Mouse (Mus musculus) heart, embryonic 13.5 days (tissue): Measurements from ENCODE around the gene Mob2. TPM values are rescaled to one million over a fixed set of nuclear protein-coding genes. Genes with fewer than 3 reads are reported as not detected.

Experiments used
- ATAC-seq: fragments of 200-750 bp; cut with Nextera tagmentation; 2 replicates; pipeline ENCODE4 v1.8.0; 2017; ENCODE audit warnings: moderate TSS enrichment; ENCODE audit not compliant: insufficient number of reproducible peaks, low FRiP score, low TSS enrichment; ENCODE audit errors: extremely low read depth
- H3K27ac ChIP-seq: fragments of 300-500 bp; sonication (generic); replicated peaks from 2 replicates; pipeline ENCODE4 v1.5.1; 2015; ENCODE audit warnings: moderate library complexity, mild to moderate bottlenecking, inconsistent platforms
- H3K27me3 ChIP-seq: fragments of 300-500 bp; sonication (generic); replicated peaks from 2 replicates; pipeline ENCODE4 v1.6.1; 2015; ENCODE audit warnings: mild to moderate bottlenecking, inconsistent platforms
- H3K36me3 ChIP-seq: fragments of 300-500 bp; sonication (generic); 2 replicates; pipeline ENCODE4 v1.6.1; 2015; ENCODE audit warnings: mild to moderate bottlenecking, inconsistent platforms
- H3K4me1 ChIP-seq: fragments of 300-500 bp; sonication (generic); 2 replicates; pipeline ENCODE4 v1.6.1; 2015; ENCODE audit warnings: inconsistent platforms
- H3K4me2 ChIP-seq: fragments of 300-500 bp; sonication (generic); 2 replicates; pipeline ENCODE4 v1.6.1; 2015; ENCODE audit warnings: inconsistent platforms, mild to moderate bottlenecking, moderate library complexity
- H3K4me3 ChIP-seq: fragments of 300-500 bp; sonication (generic); 2 replicates; pipeline ENCODE4 v1.5.1; 2015; ENCODE audit warnings: moderate library complexity, mild to moderate bottlenecking, inconsistent platforms
- H3K9ac ChIP-seq: fragments of 300-500 bp; sonication (generic); 2 replicates; pipeline ENCODE4 v1.6.1; 2015; ENCODE audit warnings: inconsistent platforms, mild to moderate bottlenecking, moderate library complexity
- H3K9me3 ChIP-seq: fragments of 300-500 bp; sonication (generic); 2 replicates; pipeline ENCODE4 v1.6.1; 2016; ENCODE audit warnings: inconsistent platforms
- WGBS: fragments of 180-500 bp; shearing (Covaris S2); methylation state at CpG from one replicate; pipeline ENCODE4 v1.1.7; 2015; ENCODE audit warnings: mixed read lengths; 5-methylcytosine and 5-hydroxymethylcytosine counted together
- polyA plus RNA-seq: library from polyadenylated mRNA; unstranded; fragments of >200 nt; fragmentation: Nextera tagmentation; extraction: Ambion mirVana; gene quantifications from 2 replicates; pipeline ENCODE4 v1.2.1, GENCODE M21; 2015

Mob2 gene
- polyA plus RNA-seq, 1 experiment from 2014 or later: 42.8 TPM

- Histone ChIP-seq H3K4me2 (no peak overlapping the region), H3K9ac (no peak overlapping the region), H3K9me3 (no peaks in the 10 kb centered on the region), H3K4me1 (peaks cover 19% of the 10 kb centered on the region), H3K27ac (no peak overlapping the region), H3K27me3 (no peaks in the 10 kb centered on the region), H3K36me3 (peaks cover 33% of the 10 kb centered on the region; the same call in 1 of the 2 replicates), H3K4me3 (no peak overlapping the region)
- ATAC-seq: no peak
Observed at GRCm38 (mm10) chr7:142050536-142050935, 10.3 kb downstream of the Mob2 start.

GRCm38 (mm10) chr7:142045932-142046331, 14.9 kb downstream of the Mob2 start:
- Histone ChIP-seq H3K36me3 (peaks cover 16% of the 10 kb centered on the region; the same call in 1 of the 2 replicates), H3K4me1 (peaks cover 44% of the 10 kb centered on the region), H3K4me2 (no peak overlapping the region), H3K9ac (no peak overlapping the region), H3K27me3 (no peaks in the 10 kb centered on the region), H3K9me3 (no peaks in the 10 kb centered on the region), H3K27ac (no peak overlapping the region), H3K4me3 (no peak overlapping the region)
- WGBS: 76% methylated on average over 1 of the region's 1 CpGs
- ATAC-seq: no peak

- Histone ChIP-seq H3K9ac (no peak overlapping the region), H3K4me2 (no peak overlapping the region), H3K36me3 (peaks cover 16% of the 10 kb centered on the region; the same call in 1 of the 2 replicates), H3K27me3 (no peaks in the 10 kb centered on the region), H3K27ac (no peak overlapping the region), H3K4me1 (peaks cover 43% of the 10 kb centered on the region), H3K9me3 (no peaks in the 10 kb centered on the region), H3K4me3 (no peak overlapping the region)
- ATAC-seq: no peak
- 71% methylated on average over 2 of the region's 2 CpGs for WGBS
Observed at GRCm38 (mm10) chr7:142045344-142045743, 15.5 kb downstream of the Mob2 start.

- Histone ChIP-seq H3K9ac (no peak overlapping the region), H3K9me3 (no peaks in the 10 kb centered on the region), H3K36me3 (no peaks in the 10 kb centered on the region), H3K4me1 (peaks cover 61% of the 10 kb centered on the region), H3K27me3 (no peaks in the 10 kb centered on the region), H3K4me2 (no peak overlapping the region), H3K4me3 (no peak overlapping the region), H3K27ac (no peak overlapping the region)
- 76% methylated on average over 3 of the region's 3 CpGs for WGBS
- ATAC-seq: no peak
Observed at GRCm38 (mm10) chr7:142040756-142041155, 20.1 kb downstream of the Mob2 start.

GRCm38 (mm10) chr7:142037553-142038170, 23.2 kb downstream of the Mob2 start:
- H3K4me2 ChIP-seq: no peak overlapping the region
- H3K27me3 ChIP-seq: no peaks in the 10 kb centered on the region
- no peak overlapping the region for H3K9ac ChIP-seq
- no peaks in the 10 kb centered on the region for H3K9me3 ChIP-seq
- peaks cover 62% of the 10 kb centered on the region for H3K4me1 ChIP-seq
- 0 out of 2 replicates have a peak, but pooled peaks cover 3% of the 10 kb centered on the region for H3K36me3 ChIP-seq
- 74% methylated on average over 4 of the region's 4 CpGs for WGBS
- H3K4me3 ChIP-seq: no peak overlapping the region
- no peak overlapping the region for H3K27ac ChIP-seq
- no peak; the same call in 1 of the 2 replicates for ATAC-seq

- H3K4me2 ChIP-seq: no peak overlapping the region
- no peak overlapping the region for H3K27ac ChIP-seq
- H3K36me3 ChIP-seq: 0 out of 2 replicates have a peak, but pooled peaks cover 3% of the 10 kb centered on the region
- H3K9ac ChIP-seq: no peak overlapping the region
- H3K4me1 ChIP-seq: peaks cover 47% of the 10 kb centered on the region
- no peak for ATAC-seq
- H3K4me3 ChIP-seq: no peak overlapping the region
- no peaks in the 10 kb centered on the region for H3K9me3 ChIP-seq
- 52% methylated on average over 2 of the region's 2 CpGs for WGBS
- no peaks in the 10 kb centered on the region for H3K27me3 ChIP-seq
Observed at GRCm38 (mm10) chr7:142035048-142035811, 25.6 kb downstream of the Mob2 start.

- Histone ChIP-seq H3K4me3 (no peak overlapping the region), H3K36me3 (0 out of 2 replicates have a peak, but pooled peaks cover 3% of the 10 kb centered on the region), H3K9me3 (no peaks in the 10 kb centered on the region), H3K4me2 (no peak overlapping the region), H3K27me3 (no peaks in the 10 kb centered on the region), H3K4me1 (peaks cover 39% of the 10 kb centered on the region), H3K27ac (0 out of 2 replicates have a peak overlapping the region, but pooled peaks have one; percentile 32), H3K9ac (no peak overlapping the region)
- WGBS: 62% methylated on average over 2 of the region's 2 CpGs
- ATAC-seq: no peak
Observed at GRCm38 (mm10) chr7:142034198-142034597, 26.7 kb downstream of the Mob2 start.

GRCm38 (mm10) chr7:142030073-142030472, 30.8 kb downstream of the Mob2 start:
- H3K9ac ChIP-seq: no peak overlapping the region
- no peak overlapping the region for H3K4me3 ChIP-seq
- no peaks in the 10 kb centered on the region for H3K9me3 ChIP-seq
- no peak for ATAC-seq
- H3K4me1 ChIP-seq: peaks cover 39% of the 10 kb centered on the region
- 0 out of 2 replicates have a peak, but pooled peaks cover 3% of the 10 kb centered on the region for H3K36me3 ChIP-seq
- no peak overlapping the region for H3K27ac ChIP-seq
- no peak overlapping the region for H3K4me2 ChIP-seq
- no peaks in the 10 kb centered on the region for H3K27me3 ChIP-seq

- H3K4me2 ChIP-seq: peak overlapping the region; percentile 19; the same call in 1 of the 2 replicates
- H3K27me3 ChIP-seq: no peaks in the 10 kb centered on the region
- 71% methylated on average over 4 of the region's 4 CpGs for WGBS
Observed at GRCm38 (mm10) chr7:142025926-142026325, 34.9 kb downstream of the Mob2 start.

GRCm38 (mm10) chr7:142025196-142025595, 35.7 kb downstream of the Mob2 start:
- H3K9ac ChIP-seq: no peak overlapping the region
- no peak for ATAC-seq
- 27% methylated on average over 2 of the region's 2 CpGs for WGBS
- H3K36me3 ChIP-seq: no peaks in the 10 kb centered on the region
- H3K27me3 ChIP-seq: no peaks in the 10 kb centered on the region
- H3K4me1 ChIP-seq: peaks cover 45% of the 10 kb centered on the region
- H3K9me3 ChIP-seq: no peaks in the 10 kb centered on the region
- peak overlapping the region; percentile 19; the same call in 1 of the 2 replicates for H3K4me2 ChIP-seq
- H3K27ac ChIP-seq: peak overlapping the region; percentile 78
- H3K4me3 ChIP-seq: no peak overlapping the region

More at GRCm38 (mm10) chr7:142025926-142026325, 34.9 kb downstream of the Mob2 start:
- H3K27ac ChIP-seq: peak overlapping the region; percentile 78
- H3K9ac ChIP-seq: peak overlapping the region; percentile 0; the same call in 1 of the 2 replicates
- no peaks in the 10 kb centered on the region for H3K9me3 ChIP-seq
- H3K36me3 ChIP-seq: no peaks in the 10 kb centered on the region
- ATAC-seq: no peak
- peaks cover 41% of the 10 kb centered on the region for H3K4me1 ChIP-seq
- no peak overlapping the region for H3K4me3 ChIP-seq

GRCm38 (mm10) chr7:142020827-142021226, 40.0 kb downstream of the Mob2 start:
- H3K4me2 ChIP-seq: no peak overlapping the region
- WGBS: 68% methylated on average over 3 of the region's 3 CpGs
- peaks cover 4% of the 10 kb centered on the region for H3K36me3 ChIP-seq
- H3K9me3 ChIP-seq: no peaks in the 10 kb centered on the region
- H3K4me3 ChIP-seq: no peak overlapping the region
- no peak for ATAC-seq
- H3K4me1 ChIP-seq: peaks cover 49% of the 10 kb centered on the region
- no peak overlapping the region for H3K9ac ChIP-seq
- H3K27me3 ChIP-seq: no peaks in the 10 kb centered on the region
- no peak overlapping the region for H3K27ac ChIP-seq
